Mouse (Mus musculus) thymus, adult 2 months (tissue): ENCODE measurements around the gene Fam126a.

Experiments used
- CTCF ChIP-seq: fragments of 200-500 bp; IDR thresholded peaks from 2 replicates; pipeline ENCODE4 v1.5.1; 2012; ENCODE audit warnings: mild to moderate bottlenecking, control low read depth, low read length, moderate library complexity, borderline replicate concordance; ENCODE audit not compliant: control insufficient read depth, poor library complexity, insufficient read depth; ENCODE audit errors: extremely low read depth
- POLR2A ChIP-seq: fragments of 200-500 bp; IDR thresholded peaks from 2 replicates; pipeline ENCODE4 v1.6.1; 2012; ENCODE audit warnings: mild to moderate bottlenecking, low read length, control low read depth, moderate library complexity; ENCODE audit not compliant: control insufficient read depth, poor library complexity, insufficient read depth; ENCODE audit errors: extremely low read depth

DNA sequence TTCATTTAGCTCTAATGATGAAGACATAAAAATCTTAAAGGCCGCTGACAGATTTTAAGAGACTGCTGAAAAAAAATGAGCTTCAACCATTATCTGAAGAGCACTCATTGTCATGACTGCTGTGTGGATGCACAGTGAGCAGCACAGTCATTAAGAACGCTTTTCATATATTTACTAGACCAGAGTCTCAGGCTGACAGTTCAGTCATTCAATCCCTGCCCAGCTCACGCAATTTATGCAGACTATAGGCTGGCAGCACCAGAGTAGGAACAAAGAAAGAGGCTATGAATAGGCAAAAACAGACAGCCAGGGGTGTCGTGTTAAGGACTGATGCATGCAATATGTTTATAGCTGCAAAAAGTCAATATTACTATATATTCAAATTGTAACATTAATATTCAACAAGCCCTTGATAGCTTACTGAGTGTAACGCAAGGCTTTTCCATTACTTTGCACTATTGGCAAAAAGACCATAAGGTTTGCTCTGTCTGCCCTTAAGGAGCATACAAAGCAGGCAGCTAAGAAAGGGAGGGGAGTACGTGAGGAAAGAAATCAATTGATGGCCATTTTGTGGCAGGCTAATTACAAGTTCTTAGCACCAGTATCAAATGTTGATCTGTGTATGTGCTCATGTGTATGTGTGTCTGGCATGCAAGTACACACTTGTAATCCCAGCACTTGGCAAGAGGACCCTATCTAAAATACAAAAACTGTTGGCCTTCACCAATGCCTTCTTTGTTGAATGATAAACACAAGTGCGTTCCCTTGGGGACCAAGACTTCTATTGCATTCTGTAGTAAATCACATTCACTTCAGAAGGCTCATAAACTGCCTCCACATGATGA, 10.9 kb downstream of the Fam126a start:
- TF ChIP-seq POLR2A (no peak), CTCF (no peak)
